Mouse (Mus musculus) forebrain, embryonic 16.5 days (tissue): ENCODE measurements at regions not wholly inside any gene's neighbourhood (a gene's known extent, or its start where the extent isn't known, plus 50 kb on each side); places are given as distances from the start of the nearest gene placed in this dataset.

Source experiments
- ATAC-seq: fragments of 200-750 bp; cut with Nextera tagmentation; 2 replicates; pipeline ENCODE4 v1.8.0; 2017; ENCODE audit warnings: mild to moderate bottlenecking, moderate library complexity
- H3K27ac ChIP-seq: fragments of 300-500 bp; sonication (generic); 2 replicates; pipeline ENCODE4 v1.5.1; 2014; ENCODE audit warnings: low read length, control low read depth
- H3K27me3 ChIP-seq: fragments of 300-500 bp; sonication (generic); replicated peaks from 2 replicates; pipeline ENCODE4 v1.6.1; 2014; ENCODE audit warnings: low read length; ENCODE audit not compliant: control insufficient read depth, insufficient read depth
- H3K36me3 ChIP-seq: fragments of 300-500 bp; sonication (generic); 2 replicates; pipeline ENCODE4 v1.6.1; 2014; ENCODE audit not compliant: control insufficient read depth, insufficient read depth
- H3K4me1 ChIP-seq: fragments of 300-500 bp; sonication (generic); replicated peaks from 2 replicates; pipeline ENCODE4 v1.6.1; 2014; ENCODE audit warnings: low read length; ENCODE audit not compliant: control insufficient read depth, insufficient read depth
- H3K4me2 ChIP-seq: fragments of 300-500 bp; sonication (generic); 2 replicates; pipeline ENCODE4 v1.6.1; 2014; ENCODE audit warnings: mild to moderate bottlenecking, low read length, control low read depth
- H3K4me3 ChIP-seq: fragments of 300-500 bp; sonication (generic); replicated peaks from 2 replicates; pipeline ENCODE4 v1.5.1; 2014; ENCODE audit warnings: mild to moderate bottlenecking, low read length, control low read depth
- H3K9ac ChIP-seq: fragments of 300-500 bp; sonication (generic); replicated peaks from 2 replicates; pipeline ENCODE4 v1.6.1; 2014; ENCODE audit warnings: low read depth, low read length, control low read depth
- H3K9me3 ChIP-seq: fragments of 300-500 bp; sonication (generic); 2 replicates; pipeline ENCODE4 v1.6.1; 2016; ENCODE audit warnings: low read length; ENCODE audit not compliant: control insufficient read depth
- WGBS: fragments of 180-500 bp; shearing (Covaris S2); extraction: QIAGEN DNeasy Blood & Tissue Kit; methylation state at CpG from one replicate; pipeline ENCODE4 v1.1.7; 2014; 5-methylcytosine and 5-hydroxymethylcytosine counted together

DNA sequence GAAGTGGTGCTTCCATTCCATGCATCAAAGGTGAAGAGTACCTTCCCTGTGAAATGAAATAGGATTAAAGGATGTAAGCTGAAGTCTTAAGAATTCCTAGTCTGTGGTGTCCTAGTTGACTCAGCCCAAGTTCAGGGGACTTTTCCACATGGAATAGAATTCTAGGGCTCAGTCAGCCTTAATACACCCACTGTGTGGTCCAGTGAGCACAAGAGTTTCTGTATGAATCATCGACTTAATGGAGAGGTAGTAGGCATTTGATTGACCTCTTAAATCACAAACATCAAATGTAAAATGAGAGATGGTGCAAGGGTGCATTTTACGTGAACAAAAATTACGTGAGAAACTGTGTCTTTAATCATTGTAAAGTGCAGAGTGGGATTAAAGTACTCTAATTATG, 381.1 kb downstream of the Hs3st1 start:
- Histone ChIP-seq H3K27me3 (no peaks in the 10 kb centered on the region), H3K4me1 (no peaks in the 10 kb centered on the region), H3K4me3 (no peak overlapping the region), H3K4me2 (no peak overlapping the region), H3K9me3 (no peaks in the 10 kb centered on the region), H3K27ac (no peak overlapping the region), H3K9ac (no peak overlapping the region), H3K36me3 (no peaks in the 10 kb centered on the region)
- no peak for ATAC-seq
- 88% methylated on average over 3 of the region's 3 CpGs for whole genome bisulfite sequencing

GRCm38 (mm10) chr5:39348680-39349079, 406.6 kb downstream of the Hs3st1 start:
- no peaks in the 10 kb centered on the region for H3K36me3 ChIP-seq
- peak; percentile 58; the same call in 1 of the 2 replicates for ATAC-seq
- H3K27ac ChIP-seq = no peak overlapping the region
- H3K4me3 ChIP-seq = no peak overlapping the region
- no peaks in the 10 kb centered on the region for H3K27me3 ChIP-seq
- no peaks in the 10 kb centered on the region for H3K9me3 ChIP-seq
- H3K9ac ChIP-seq = no peak overlapping the region
- H3K4me2 ChIP-seq = no peak overlapping the region
- WGBS = 76% methylated on average over 3 of the region's 3 CpGs
- H3K4me1 ChIP-seq = peaks cover 2% of the 10 kb centered on the region; the same call in 1 of the 2 replicates

GRCm38 (mm10) chr5:39347019-39347418, 408.3 kb downstream of the Hs3st1 start:
- no peak overlapping the region for H3K9ac ChIP-seq
- no peaks in the 10 kb centered on the region for H3K9me3 ChIP-seq
- ATAC-seq = peak; percentile 26; the same call in 1 of the 2 replicates
- H3K4me3 ChIP-seq = no peak overlapping the region
- WGBS = 14% methylated on average over 3 of the region's 3 CpGs
- no peak overlapping the region for H3K4me2 ChIP-seq
- H3K36me3 ChIP-seq = no peaks in the 10 kb centered on the region
- H3K27ac ChIP-seq = no peak overlapping the region
- H3K4me1 ChIP-seq = peaks cover 2% of the 10 kb centered on the region; the same call in 1 of the 2 replicates
- no peaks in the 10 kb centered on the region for H3K27me3 ChIP-seq

- Histone ChIP-seq H3K9me3 (no peaks in the 10 kb centered on the region), H3K27me3 (no peaks in the 10 kb centered on the region), H3K36me3 (no peaks in the 10 kb centered on the region), H3K4me2 (no peak overlapping the region), H3K9ac (no peak overlapping the region), H3K27ac (no peak overlapping the region), H3K4me1 (no peaks in the 10 kb centered on the region), H3K4me3 (no peak overlapping the region)
- 74% methylated on average over 1 of the region's 1 CpGs for WGBS
- no peak for ATAC-seq
Observed at GRCm38 (mm10) chr5:39337917-39338316, 417.4 kb downstream of the Hs3st1 start.

DNA sequence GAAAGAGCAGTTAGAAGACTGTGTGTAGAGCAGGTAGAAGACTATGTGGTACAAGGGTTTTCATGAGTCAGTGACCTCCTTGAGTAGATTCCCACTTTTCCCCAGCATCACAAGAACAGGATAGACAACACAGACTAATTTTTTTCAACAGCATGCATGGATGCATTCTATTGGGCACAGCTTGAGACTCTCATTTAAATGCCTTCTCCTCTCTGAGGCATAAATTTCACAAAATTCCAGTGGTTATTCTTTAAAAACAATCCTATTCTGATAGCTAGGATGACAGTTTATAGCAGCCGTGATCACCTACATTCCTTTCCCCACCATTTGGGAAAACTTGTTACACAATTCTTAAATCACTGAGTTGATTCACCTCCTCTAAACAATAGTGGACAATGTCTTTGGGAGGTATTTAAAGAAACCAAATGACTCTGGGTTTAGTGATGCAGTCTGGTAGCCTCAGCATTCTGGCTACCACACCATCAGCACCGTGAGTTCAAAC, 418.7 kb downstream of the Hs3st1 start:
- H3K4me2 ChIP-seq = no peak overlapping the region
- no peaks in the 10 kb centered on the region for H3K4me1 ChIP-seq
- no peaks in the 10 kb centered on the region for H3K9me3 ChIP-seq
- no peak overlapping the region for H3K27ac ChIP-seq
- no peaks in the 10 kb centered on the region for H3K27me3 ChIP-seq
- H3K36me3 ChIP-seq = no peaks in the 10 kb centered on the region
- H3K9ac ChIP-seq = no peak overlapping the region
- ATAC-seq = no peak
- H3K4me3 ChIP-seq = no peak overlapping the region
- 90% methylated on average over 2 of the region's 2 CpGs for WGBS

- Histone ChIP-seq H3K27me3 (no peaks in the 10 kb centered on the region), H3K9me3 (no peaks in the 10 kb centered on the region), H3K4me1 (no peaks in the 10 kb centered on the region), H3K36me3 (no peaks in the 10 kb centered on the region), H3K27ac (no peak overlapping the region), H3K4me2 (no peak overlapping the region), H3K9ac (no peak overlapping the region), H3K4me3 (no peak overlapping the region)
- 80% methylated on average over 2 of the region's 2 CpGs for WGBS
- no peak for ATAC-seq
Observed at GRCm38 (mm10) chr5:39335321-39335720, 420.0 kb downstream of the Hs3st1 start.

DNA sequence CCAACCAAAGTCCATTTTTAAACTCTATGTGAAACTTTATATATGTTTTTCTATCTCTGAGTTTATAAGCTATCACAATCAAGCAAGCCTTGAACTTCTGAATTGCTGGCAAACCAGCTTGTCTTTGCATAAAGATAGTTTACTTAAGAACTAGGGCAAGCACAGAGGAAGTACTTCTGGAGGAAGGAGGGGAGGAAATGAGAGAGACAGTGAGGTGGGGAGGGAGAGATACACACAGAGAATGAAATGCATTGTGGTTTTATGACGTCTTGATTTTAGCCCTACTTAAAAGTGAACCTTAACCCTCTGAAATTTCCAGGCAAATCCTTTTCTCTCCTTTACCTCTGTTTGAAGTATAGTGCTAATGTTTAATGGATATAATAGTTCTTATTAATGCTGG, 421.0 kb downstream of the Hs3st1 start:
- H3K4me3 ChIP-seq = no peak overlapping the region
- WGBS = 80% methylated on average over 1 of the region's 1 CpGs
- no peaks in the 10 kb centered on the region for H3K36me3 ChIP-seq
- H3K4me1 ChIP-seq = no peaks in the 10 kb centered on the region
- H3K27me3 ChIP-seq = no peaks in the 10 kb centered on the region
- no peak overlapping the region for H3K9ac ChIP-seq
- H3K27ac ChIP-seq = no peak overlapping the region
- H3K9me3 ChIP-seq = no peaks in the 10 kb centered on the region
- no peak for ATAC-seq
- no peak overlapping the region for H3K4me2 ChIP-seq

- ATAC-seq = peak; percentile 85
- Histone ChIP-seq H3K27ac (no peak overlapping the region), H3K4me2 (no peak overlapping the region), H3K9me3 (no peaks in the 10 kb centered on the region), H3K4me1 (no peaks in the 10 kb centered on the region), H3K27me3 (no peaks in the 10 kb centered on the region), H3K9ac (no peak overlapping the region), H3K36me3 (no peaks in the 10 kb centered on the region), H3K4me3 (no peak overlapping the region)
- WGBS = 63% methylated on average over 2 of the region's 2 CpGs
Observed at GRCm38 (mm10) chr5:39325399-39325798, 429.9 kb downstream of the Hs3st1 start.

DNA sequence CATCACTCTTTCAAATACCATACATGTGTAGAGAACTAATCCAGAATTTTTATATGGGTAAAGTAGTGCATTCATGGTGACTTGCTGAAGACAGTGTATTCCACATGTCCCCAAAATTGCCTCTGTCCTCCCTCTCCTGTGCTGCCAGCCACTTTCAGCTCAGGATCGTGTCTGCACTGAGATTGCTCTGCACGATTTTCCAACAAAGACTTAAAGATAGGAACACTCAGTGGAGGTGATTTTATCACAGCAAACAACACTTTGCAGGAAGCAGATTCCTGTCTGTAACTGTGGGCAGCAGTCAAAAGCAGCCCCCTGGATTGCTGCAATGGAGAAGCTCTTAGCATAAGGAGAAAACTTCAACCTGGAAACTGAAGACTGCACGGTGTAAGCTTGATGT, 438.8 kb downstream of the Hs3st1 start:
- WGBS = 79% methylated on average over 3 of the region's 3 CpGs

DNA sequence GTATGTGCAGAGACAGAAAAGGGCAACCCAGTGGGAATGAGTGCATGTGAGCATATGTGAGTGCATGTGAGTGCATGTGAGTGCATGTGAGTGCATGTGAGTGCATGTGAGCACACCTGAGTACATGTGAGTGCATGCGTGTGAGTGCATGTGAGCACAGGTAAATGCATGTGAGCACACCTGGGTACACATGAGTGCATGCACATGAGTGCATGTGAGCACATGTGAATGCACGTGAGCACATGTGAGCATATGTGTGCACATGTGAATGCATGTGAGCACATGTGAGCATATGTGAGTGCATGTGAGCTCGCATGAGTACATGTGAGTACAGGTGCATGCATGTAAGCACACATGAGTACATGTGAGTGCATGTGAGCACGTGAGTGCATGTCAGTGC, 434.6 kb upstream of the Clnk start:
- no peak for ATAC-seq
- H3K9me3 ChIP-seq = no peaks in the 10 kb centered on the region
- H3K36me3 ChIP-seq = no peaks in the 10 kb centered on the region
- H3K4me1 ChIP-seq = no peaks in the 10 kb centered on the region
- 96% methylated on average over 4 of the region's 4 CpGs for WGBS
- H3K27ac ChIP-seq = no peak overlapping the region
- no peak overlapping the region for H3K4me3 ChIP-seq
- no peaks in the 10 kb centered on the region for H3K27me3 ChIP-seq
- no peak overlapping the region for H3K9ac ChIP-seq
- H3K4me2 ChIP-seq = no peak overlapping the region

More for the DNA sequence above, 438.8 kb downstream of the Hs3st1 start:
- Histone ChIP-seq H3K27me3 (no peaks in the 10 kb centered on the region), H3K4me1 (no peaks in the 10 kb centered on the region), H3K36me3 (no peaks in the 10 kb centered on the region), H3K9ac (no peak overlapping the region), H3K9me3 (no peaks in the 10 kb centered on the region), H3K27ac (no peak overlapping the region), H3K4me2 (no peak overlapping the region), H3K4me3 (no peak overlapping the region)
- no peak for ATAC-seq
